Mouse (Mus musculus) forebrain, embryonic 14.5 days (tissue): ENCODE data around the gene Rgs21. TPM values are rescaled to one million over a fixed set of nuclear protein-coding genes. Genes with fewer than 3 reads are reported as not detected.
A peak's percentile ranks its signal among the peaks of the same experiment; 100 is the strongest.

Experiments
- ATAC-seq: fragments of 200-750 bp; cut with Nextera tagmentation; 2 replicates; pipeline ENCODE4 v1.8.0; 2017; ENCODE audit warnings: mild to moderate bottlenecking, moderate library complexity
- DNase-seq: peaks from one replicate; pipeline ENCODE4 v3.0.0-alpha.2; 2015; ENCODE audit warnings: low spot score
- H3K27ac ChIP-seq: fragments of 300-500 bp; sonication (generic); 2 replicates; pipeline ENCODE4 v1.5.1; 2014; ENCODE audit warnings: low read depth, mild to moderate bottlenecking, control low read depth, low read length, moderate library complexity
- H3K27me3 ChIP-seq: fragments of 300-500 bp; sonication (generic); replicated peaks from 2 replicates; pipeline ENCODE4 v1.6.1; 2014; ENCODE audit warnings: low read length, control low read depth, mixed read lengths; ENCODE audit not compliant: control insufficient read depth, insufficient read depth
- H3K36me3 ChIP-seq: fragments of 300-500 bp; sonication (generic); 2 replicates; pipeline ENCODE4 v1.6.1; 2014; ENCODE audit warnings: low read length, control low read depth; ENCODE audit not compliant: control insufficient read depth, insufficient read depth
- H3K4me1 ChIP-seq: fragments of 300-500 bp; sonication (generic); 2 replicates; pipeline ENCODE4 v1.6.1; 2014; ENCODE audit warnings: antibody characterized with exemption, low read length, control low read depth; ENCODE audit not compliant: control insufficient read depth, insufficient read depth
- H3K4me2 ChIP-seq: fragments of 300-500 bp; sonication (generic); 2 replicates; pipeline ENCODE4 v1.6.1; 2014; ENCODE audit warnings: mild to moderate bottlenecking, control low read depth, low read length
- H3K4me3 ChIP-seq: fragments of 300-500 bp; sonication (generic); 2 replicates; pipeline ENCODE4 v1.5.1; 2014; ENCODE audit warnings: low read depth, low read length, control low read depth
- H3K9ac ChIP-seq: fragments of 300-500 bp; sonication (generic); 2 replicates; pipeline ENCODE4 v1.6.1; 2014; ENCODE audit warnings: mild to moderate bottlenecking, low read length, control low read depth, moderate library complexity
- H3K9me3 ChIP-seq: fragments of 300-500 bp; sonication (generic); replicated peaks from 2 replicates; pipeline ENCODE4 v1.6.1; 2016; ENCODE audit warnings: low read length, control low read depth, mixed read lengths; ENCODE audit not compliant: control insufficient read depth
- WGBS: fragments of 180-500 bp; shearing (Covaris S2); extraction: QIAGEN DNeasy Blood & Tissue Kit; methylation state at CpG from one replicate; pipeline ENCODE4 v1.1.7; 2014; 5-methylcytosine and 5-hydroxymethylcytosine counted together
- polyA plus RNA-seq: library from polyadenylated mRNA; unstranded; fragments of >200 nt; fragmentation: Nextera tagmentation; extraction: Ambion mirVana; gene quantifications from 2 replicates; pipeline ENCODE4 v1.2.1, GENCODE M21; 2014

The Rgs21 gene
- polyA plus RNA-seq, 1 experiment from 2014 or later = not detected

GRCm38 (mm10) chr1:144517878-144518426, 49.5 kb downstream of the Rgs21 start:
- Histone ChIP-seq H3K36me3 (no peaks in the 10 kb centered on the region), H3K9me3 (no peaks in the 10 kb centered on the region), H3K9ac (no peak overlapping the region), H3K27ac (no peak overlapping the region), H3K4me1 (no peaks in the 10 kb centered on the region), H3K4me3 (no peak overlapping the region), H3K27me3 (no peaks in the 10 kb centered on the region), H3K4me2 (no peak overlapping the region)
- no peak for ATAC-seq
- peak; percentile 42 for DNase-seq
- 71% methylated on average over 5 of the region's 5 CpGs for WGBS

DNA sequence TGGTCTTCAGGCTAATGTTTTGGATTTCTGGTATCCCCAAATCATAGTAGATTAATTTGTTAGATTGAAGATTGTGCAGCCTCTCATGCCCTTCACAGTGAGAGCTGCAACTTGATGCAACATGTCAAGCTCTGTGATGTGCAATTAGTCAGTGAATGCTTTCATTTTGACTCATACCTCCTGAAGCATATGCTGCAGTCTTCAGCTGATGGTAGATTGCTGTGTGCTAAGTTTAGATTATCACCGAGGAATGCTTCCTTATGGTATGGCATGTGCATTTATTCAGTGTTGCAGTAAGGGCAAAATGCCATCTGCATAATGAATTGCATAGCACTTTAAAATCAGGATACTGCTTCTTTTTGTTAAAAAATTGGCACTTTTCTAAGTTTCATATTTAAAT, 65.2 kb downstream of the Rgs21 start:
- H3K9ac ChIP-seq = no peak overlapping the region
- no peak overlapping the region for H3K27ac ChIP-seq
- ATAC-seq = peak; percentile 88; the same call in 1 of the 2 replicates
- no peaks in the 10 kb centered on the region for H3K27me3 ChIP-seq
- no peaks in the 10 kb centered on the region for H3K9me3 ChIP-seq
- DNase-seq = peak; percentile 80
- 56% methylated on average over 1 of the region's 1 CpGs for WGBS
- no peaks in the 10 kb centered on the region for H3K4me1 ChIP-seq
- no peaks in the 10 kb centered on the region for H3K36me3 ChIP-seq
- no peak overlapping the region for H3K4me2 ChIP-seq
- H3K4me3 ChIP-seq = no peak overlapping the region

GRCm38 (mm10) chr1:144500423-144500822, 67.0 kb downstream of the Rgs21 start:
- ATAC-seq (no peak), DNase-seq (no peak)
- Histone ChIP-seq H3K27me3 (no peaks in the 10 kb centered on the region), H3K4me2 (no peak overlapping the region), H3K4me3 (no peak overlapping the region), H3K27ac (no peak overlapping the region), H3K4me1 (no peaks in the 10 kb centered on the region), H3K9me3 (no peaks in the 10 kb centered on the region), H3K9ac (no peak overlapping the region), H3K36me3 (no peaks in the 10 kb centered on the region)
- WGBS = 76% methylated on average over 4 of the region's 4 CpGs

- no peak overlapping the region for H3K27ac ChIP-seq
- H3K9me3 ChIP-seq = no peaks in the 10 kb centered on the region
- H3K36me3 ChIP-seq = no peaks in the 10 kb centered on the region
- WGBS = 77% methylated on average over 1 of the region's 1 CpGs
- no peaks in the 10 kb centered on the region for H3K27me3 ChIP-seq
- no peak overlapping the region for H3K9ac ChIP-seq
- ATAC-seq = no peak
- no peak for DNase-seq
- no peak overlapping the region for H3K4me2 ChIP-seq
- no peaks in the 10 kb centered on the region for H3K4me1 ChIP-seq
- H3K4me3 ChIP-seq = no peak overlapping the region
These were observed 67.7 kb downstream of the Rgs21 start for GRCm38 (mm10) chr1:144499719-144500118.

GRCm38 (mm10) chr1:144498725-144499124, 68.7 kb downstream of the Rgs21 start:
- Histone ChIP-seq H3K36me3 (no peaks in the 10 kb centered on the region), H3K4me1 (no peaks in the 10 kb centered on the region), H3K4me2 (no peak overlapping the region), H3K27me3 (no peaks in the 10 kb centered on the region), H3K9ac (no peak overlapping the region), H3K27ac (no peak overlapping the region), H3K9me3 (no peaks in the 10 kb centered on the region), H3K4me3 (no peak overlapping the region)
- DNase-seq (no peak), ATAC-seq (0 out of 2 replicates have a peak, but pooled peaks have one; percentile 42)

GRCm38 (mm10) chr1:144498051-144498450, 69.4 kb downstream of the Rgs21 start:
- no peaks in the 10 kb centered on the region for H3K4me1 ChIP-seq
- H3K27me3 ChIP-seq = no peaks in the 10 kb centered on the region
- DNase-seq (no peak), ATAC-seq (0 out of 2 replicates have a peak, but pooled peaks have one; percentile 18)
- H3K4me3 ChIP-seq = no peak overlapping the region
- no peaks in the 10 kb centered on the region for H3K36me3 ChIP-seq
- H3K27ac ChIP-seq = no peak overlapping the region
- no peak overlapping the region for H3K4me2 ChIP-seq
- 33% methylated on average over 3 of the region's 3 CpGs for WGBS
- H3K9ac ChIP-seq = no peak overlapping the region
- H3K9me3 ChIP-seq = no peaks in the 10 kb centered on the region

DNA sequence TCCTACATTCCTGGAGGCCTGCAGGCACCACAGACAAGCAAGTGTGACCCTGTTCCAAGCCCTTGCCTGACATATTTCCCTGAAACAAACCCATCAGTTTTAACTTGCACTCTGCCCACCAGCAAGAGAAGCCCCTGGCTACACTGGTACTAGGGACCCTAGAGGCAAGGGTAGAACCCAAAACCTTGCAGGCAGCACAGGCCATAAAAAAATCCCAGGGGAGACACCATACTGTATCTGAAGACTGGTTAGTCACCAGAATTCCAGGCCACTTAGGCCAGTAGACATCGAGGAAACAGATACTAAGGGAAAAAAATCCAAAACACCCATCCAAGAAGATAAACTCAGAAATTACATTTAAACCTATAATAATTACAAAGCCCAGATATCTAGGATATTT, 74.1 kb downstream of the Rgs21 start:
- no peak overlapping the region for H3K4me2 ChIP-seq
- 96% methylated on average over 1 of the region's 1 CpGs for WGBS
- H3K36me3 ChIP-seq = no peaks in the 10 kb centered on the region
- ATAC-seq = no peak
- no peak overlapping the region for H3K9ac ChIP-seq
- H3K4me1 ChIP-seq = no peaks in the 10 kb centered on the region
- DNase-seq = no peak
- H3K9me3 ChIP-seq = no peaks in the 10 kb centered on the region
- H3K27ac ChIP-seq = no peak overlapping the region
- no peaks in the 10 kb centered on the region for H3K27me3 ChIP-seq
- no peak overlapping the region for H3K4me3 ChIP-seq

GRCm38 (mm10) chr1:144488223-144488835, 79.1 kb downstream of the Rgs21 start:
- peak; percentile 44; the same call in 1 of the 2 replicates for ATAC-seq
- Histone ChIP-seq H3K36me3 (no peaks in the 10 kb centered on the region), H3K4me1 (no peaks in the 10 kb centered on the region), H3K4me3 (no peak overlapping the region), H3K4me2 (no peak overlapping the region), H3K9ac (no peak overlapping the region), H3K27me3 (no peaks in the 10 kb centered on the region), H3K9me3 (no peaks in the 10 kb centered on the region), H3K27ac (no peak overlapping the region)
- DNase-seq = peak; percentile 38
- WGBS = 51% methylated on average over 5 of the region's 5 CpGs
